Mouse (Mus musculus): Measurements from ENCODE around the gene Aaas.

DNA sequence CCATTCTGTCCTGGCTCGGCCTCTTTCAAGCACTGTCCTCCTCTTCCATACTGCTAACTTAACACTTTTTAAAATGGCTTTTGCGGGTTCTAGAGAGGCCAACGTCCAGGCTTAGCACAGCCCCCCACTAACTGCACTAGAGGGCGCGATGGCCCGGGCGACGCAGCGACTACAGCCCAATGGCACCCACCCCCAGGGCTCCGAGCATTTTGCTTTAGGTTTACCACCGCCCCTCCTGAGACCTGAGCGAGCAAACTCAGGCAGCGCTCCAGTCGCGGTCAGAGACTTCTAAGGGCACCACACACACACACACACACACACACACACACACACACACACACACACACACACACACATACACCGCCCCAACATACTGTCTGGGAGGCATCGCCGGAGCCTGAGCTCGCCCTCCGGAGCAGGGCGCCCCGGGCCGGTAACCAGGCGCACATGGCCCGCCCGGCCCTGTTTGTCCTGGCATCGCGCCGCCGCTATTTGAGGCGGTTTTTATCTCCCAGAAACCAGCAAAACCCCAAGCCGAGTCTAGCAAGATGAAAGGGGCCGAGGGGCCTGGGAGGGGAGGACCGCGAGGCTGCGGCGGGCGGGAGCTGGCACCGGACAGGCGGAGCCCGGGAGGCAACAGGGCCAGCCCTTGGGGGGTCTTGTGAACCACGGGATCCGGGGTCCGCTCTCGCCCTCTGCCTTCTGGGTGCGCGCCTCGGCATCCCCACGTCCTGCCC, 4.7 kb upstream of the Aaas start:
- no peak for TF ChIP-seq CTCF (IDR thresholded peaks at IDR 0.05; ENCODE audit: insufficient read depth, low read depth, low read length)
- no peak for TF ChIP-seq POLR2A (IDR thresholded peaks at IDR 0.05; ENCODE audit: insufficient read depth, low read depth, low read length)

Data from olfactory bulb, adult 2 months (tissue).